20 mouse cellular contexts compared by ENCODE assay signal in the genomic region with DNA sequence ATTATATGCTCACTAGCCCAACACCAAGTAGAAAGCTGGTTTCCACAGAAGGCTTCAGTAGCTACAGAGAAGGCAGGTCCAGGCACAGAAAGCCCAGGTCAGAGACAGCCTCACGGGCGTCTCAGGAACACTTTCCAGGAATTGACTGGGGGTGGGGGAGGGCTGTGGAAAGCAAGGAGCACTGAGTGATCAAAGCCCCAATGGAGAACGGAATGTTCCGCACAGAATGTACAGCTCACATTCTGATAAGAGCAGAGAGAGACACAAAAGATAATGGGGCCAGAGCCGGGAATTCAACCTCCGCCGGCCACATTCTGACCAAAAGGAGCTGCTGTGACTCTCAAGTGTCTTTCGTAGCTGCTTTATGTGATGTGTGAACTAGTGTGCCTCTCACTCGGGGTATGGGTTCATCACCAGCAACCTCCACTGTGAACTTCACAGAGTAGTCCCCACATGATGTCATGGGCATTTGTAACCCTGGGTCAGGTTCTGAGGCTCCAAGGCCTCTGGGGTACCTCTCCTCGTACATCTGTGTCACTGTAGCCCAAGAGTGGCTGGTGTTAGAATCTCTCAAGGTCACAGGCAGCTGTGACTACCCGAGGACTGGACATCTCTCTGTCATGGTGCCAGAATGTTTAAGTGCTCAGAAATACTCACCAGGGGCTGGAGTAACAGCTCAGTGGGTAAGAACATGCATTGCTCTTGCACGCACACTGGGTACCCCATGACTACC. TPM values are rescaled to one million over a fixed set of nuclear protein-coding genes. Genes with fewer than 3 reads are reported as not detected.
DNase-seq lines count a peak whose midpoint lies in the region; ATAC-seq and TF ChIP-seq lines count a peak whose summit lies in the region.
"Had no signal": no experiment of that assay in that cellular context is flagged by ENCODE, and none has a peak within 500 bp of the region (broad histone marks: within the 10 kb centered on the region; RNA-seq: fewer than 3 reads in every experiment).

No protein-coding gene starts in this region.

- H3K36me3 ChIP-seq in lung, embryonic 16.5 days (ENCODE audit: control insufficient read depth, insufficient read depth, low read length) = no peaks in the 10 kb centered on the region
- no peaks in the 10 kb centered on the region for H3K36me3 ChIP-seq in heart, embryonic 12.5 days
- H3K36me3 ChIP-seq in heart, postnatal 0 days (replicated peaks; ENCODE audit: control insufficient read depth, insufficient read depth, low read length) = no peaks in the 10 kb centered on the region
- H3K36me3 ChIP-seq in testis, adult 2 months (ENCODE audit: control insufficient read depth, insufficient read depth, low read length) = no peaks in the 10 kb centered on the region

- H3K27me3 ChIP-seq in lung, embryonic 16.5 days (ENCODE audit: control insufficient read depth, insufficient read depth, low read depth, low read length) = no peaks in the 10 kb centered on the region
- no peaks in the 10 kb centered on the region for H3K27me3 ChIP-seq in heart, embryonic 12.5 days (replicated peaks)
- H3K27me3 ChIP-seq in heart, postnatal 0 days (ENCODE audit: control insufficient read depth, insufficient read depth, low read length) = no peaks in the 10 kb centered on the region
- no peaks in the 10 kb centered on the region for H3K27me3 ChIP-seq in testis, adult 2 months (ENCODE audit: control insufficient read depth, insufficient read depth, low read length)
- H3K27me3 ChIP-seq: Patski had no signal

- no peak overlapping the region for H3K4me2 ChIP-seq in lung, embryonic 16.5 days (ENCODE audit: low read depth, low read length)
- H3K4me2 ChIP-seq in heart, embryonic 12.5 days = peak overlapping the region; percentile 52
- 0 out of 2 replicates have a peak overlapping the region, but pooled peaks have one; percentile 12 for H3K4me2 ChIP-seq in heart, postnatal 0 days (ENCODE audit: low read depth, low read length)

- H3K4me1 ChIP-seq in lung, embryonic 16.5 days (replicated peaks; ENCODE audit: control insufficient read depth, insufficient read depth, low read length) = no peaks in the 10 kb centered on the region; the same call in 1 of the 2 replicates
- peaks cover 24% of the 10 kb centered on the region for H3K4me1 ChIP-seq in heart, embryonic 12.5 days (replicated peaks)
- H3K4me1 ChIP-seq in heart, postnatal 0 days (ENCODE audit: control insufficient read depth, insufficient read depth) = peaks cover 22% of the 10 kb centered on the region
- H3K4me1 ChIP-seq in testis, adult 2 months (ENCODE audit: control insufficient read depth, insufficient read depth, low read length) = peaks cover 12% of the 10 kb centered on the region
- H3K4me1 ChIP-seq: megakaryocyte, embryonic 14.5 days had no signal

- peak; percentile 26; the same call in 1 of the 2 replicates for ATAC-seq in lung, embryonic 16.5 days (ENCODE audit: low read depth)
- peak; percentile 71 for ATAC-seq in heart, embryonic 12.5 days (ENCODE audit: insufficient number of reproducible peaks, low FRiP score)
- peak; percentile 94 for ATAC-seq in heart, postnatal 0 days (ENCODE audit: insufficient read depth, low read depth)
- ATAC-seq: activated CD4-positive, CD25-positive, alpha-beta regulatory T cell, adult 4 months; forebrain, postnatal 0 days; hindbrain, embryonic 16.5 days; Patski had no signal

- H3K9ac ChIP-seq in lung, embryonic 16.5 days (ENCODE audit: low read length) = no peak overlapping the region
- H3K9ac ChIP-seq in heart, embryonic 12.5 days = no peak overlapping the region
- H3K9ac ChIP-seq in heart, postnatal 0 days (replicated peaks; ENCODE audit: low read depth, low read length) = no peak overlapping the region
- H3K9ac ChIP-seq: forebrain, postnatal 0 days had no signal

- peak; percentile 100 for TF ChIP-seq EP300 in heart, postnatal 0 days (IDR thresholded peaks at IDR 0.05; ENCODE audit: low read depth)

- no peak for DNase-seq in lung, postnatal 36 days
- DNase-seq in heart, postnatal 0 days (ENCODE audit: low spot score) = peak; percentile 88
- DNase-seq in frontal cortex, postnatal 36 days (ENCODE audit: low spot score in 2 of 2) = no peak
- no peak for DNase-seq in embryo, embryonic 9.5 days (ENCODE audit: extremely low spot score)
- DNase-seq: cerebellum, adult 2 months; forebrain, postnatal 0 days; gastrocnemius, adult 2 months; kidney, adult 8-10 months; kidney, postnatal 25 days; lung, adult 2 months; thymus, adult 2 months had no signal

- WGBS in lung, embryonic 16.5 days = 30% methylated on average over 12 of the region's 12 CpGs
- 17% methylated on average over 12 of the region's 12 CpGs for WGBS in heart, embryonic 12.5 days
- 12% methylated on average over 12 of the region's 12 CpGs for WGBS in heart, postnatal 0 days

- no peak overlapping the region for H3K27ac ChIP-seq in lung, embryonic 16.5 days (ENCODE audit: low read length)
- H3K27ac ChIP-seq in heart, embryonic 12.5 days (ENCODE audit: poor library complexity, severe bottlenecking) = peak overlapping the region; percentile 81
- H3K27ac ChIP-seq in heart, postnatal 0 days (ENCODE audit: low read depth) = peak overlapping the region; percentile 93
- peak overlapping the region; percentile 77 for H3K27ac ChIP-seq in testis, adult 2 months (ENCODE audit: control insufficient read depth, insufficient read depth, low read depth, low read length)
- H3K27ac ChIP-seq: gastrocnemius, adult 2 months had no signal

- no peak for TF ChIP-seq CTCF in heart, postnatal 0 days (IDR thresholded peaks at IDR 0.05; ENCODE audit: low read depth)
- TF ChIP-seq CTCF in testis, adult 2 months (IDR thresholded peaks at IDR 0.05; ENCODE audit: control insufficient read depth, insufficient read depth, insufficient replicate concordance, low read depth, low read length) = no peak

- H3K4me3 ChIP-seq in lung, embryonic 16.5 days (ENCODE audit: low read length) = no peak overlapping the region
- H3K4me3 ChIP-seq in heart, embryonic 12.5 days = no peak overlapping the region; the same call in 1 of the 2 replicates
- H3K4me3 ChIP-seq in heart, postnatal 0 days (ENCODE audit: low read depth, low read length) = no peak overlapping the region
- no peak overlapping the region for H3K4me3 ChIP-seq in testis, adult 2 months (ENCODE audit: control insufficient read depth, low read depth, low read length)
- H3K4me3 ChIP-seq: gastrocnemius, adult 2 months; megakaryocyte, embryonic 14.5 days had no signal

- no peak for TF ChIP-seq POLR2A in testis, adult 2 months (IDR thresholded peaks at IDR 0.05; ENCODE audit: control insufficient read depth, low read depth, low read length)

- no peaks in the 10 kb centered on the region for H3K9me3 ChIP-seq in lung, embryonic 16.5 days (ENCODE audit: control insufficient read depth, low read length)
- no peaks in the 10 kb centered on the region for H3K9me3 ChIP-seq in heart, embryonic 12.5 days (replicated peaks)
- H3K9me3 ChIP-seq in heart, postnatal 0 days (replicated peaks; ENCODE audit: control insufficient read depth, low read length) = no peaks in the 10 kb centered on the region
- H3K9me3 ChIP-seq: megakaryocyte, embryonic 14.5 days had no signal

RNA-seq across cellular contexts. Expression of a gene that starts 44.7 kb away (rescaled TPM):
- 17.6 and 17.8 TPM in 2 replicates for polyA plus RNA-seq in lung, embryonic 16.5 days (2015; fragmentation: Nextera tagmentation; extraction: Ambion mirVana)
- 20.5 and 20.6 TPM in 2 replicates for polyA plus RNA-seq in heart, embryonic 12.5 days (2016; fragmentation: Nextera tagmentation; extraction: Ambion mirVana)
- 70.2 and 89.1 TPM in 2 replicates for total RNA-seq in heart, postnatal 0 days (2014; rRNA removed; ENCODE audit: low replicate concordance)
- 10.4 and 11.7 TPM in 2 replicates for polyA plus RNA-seq in heart, postnatal 0 days (2015; fragmentation: Nextera tagmentation; extraction: Ambion mirVana)
- 43.2 and 54.9 TPM in 2 replicates for polyA plus RNA-seq in testis, adult 2 months (2012; rRNA removed)

RNA-seq across cellular contexts. Expression of a gene that starts 51.0 kb away (rescaled TPM):
- polyA plus RNA-seq in lung, embryonic 16.5 days (2015; fragmentation: Nextera tagmentation; extraction: Ambion mirVana) = 0.48 and 0.74 TPM in 2 replicates
- polyA plus RNA-seq in heart, embryonic 12.5 days (2016; fragmentation: Nextera tagmentation; extraction: Ambion mirVana) = 0.08 TPM in 1 of 2 replicates, not detected in the other
- total RNA-seq in heart, postnatal 0 days (2014; rRNA removed; ENCODE audit: low replicate concordance) = not detected in 2 replicates
- polyA plus RNA-seq in heart, postnatal 0 days (2015; fragmentation: Nextera tagmentation; extraction: Ambion mirVana) = 0.07 and 0.12 TPM in 2 replicates
- polyA plus RNA-seq in testis, adult 2 months (2012; rRNA removed) = 0.56 and 0.66 TPM in 2 replicates
- total RNA-seq: heart, postnatal 10 days had no signal
- polyA plus RNA-seq: cortical plate, adult 2 months had no signal

Comparison
In these comparisons a context has a peak if more than half of its experiments do, and no peak if none do; other contexts are left out.
1. ATAC-seq: peak in every context shown above with its lines; median percentile 94 in heart, postnatal 0 days; 71 in heart, embryonic 12.5 days; 26 in lung, embryonic 16.5 days.